Mouse (Mus musculus): ENCODE measurements at regions not wholly inside any gene's neighbourhood (a gene's known extent, or its start where the extent isn't known, plus 50 kb on each side); places are given as distances from the start of the nearest gene placed in this dataset.

GRCm38 (mm10) chr4:125765171-125765570 lies 259.2 kb upstream of the Csf3r start:
- Histone ChIP-seq H3K27me3 (replicated peaks) (no peaks in the 10 kb centered on the region), H3K36me3 (replicated peaks; ENCODE audit: low read length) (no peaks in the 10 kb centered on the region), H3K4me3 (replicated peaks) (no peak overlapping the region), H3K9me3 (peaks cover 18% of the 10 kb centered on the region), H3K4me1 (no peaks in the 10 kb centered on the region)
- TF ChIP-seq GATA1 (IDR thresholded peaks at IDR 0.05; ENCODE audit: borderline replicate concordance, low read length) (no peak), FLI1 (IDR thresholded peaks at IDR 0.05; ENCODE audit: low read length) (no peak)

- H3K4me3 ChIP-seq (replicated peaks): no peak overlapping the region
- no peaks in the 10 kb centered on the region for H3K36me3 ChIP-seq (replicated peaks; ENCODE audit: low read length)
- TF ChIP-seq FLI1 (IDR thresholded peaks at IDR 0.05; ENCODE audit: low read length): no peak
- TF ChIP-seq GATA1 (IDR thresholded peaks at IDR 0.05; ENCODE audit: borderline replicate concordance, low read length): no peak
- peaks cover 31% of the 10 kb centered on the region for H3K27me3 ChIP-seq (replicated peaks)
- no peaks in the 10 kb centered on the region for H3K9me3 ChIP-seq
- H3K4me1 ChIP-seq: no peaks in the 10 kb centered on the region
Observed at GRCm38 (mm10) chr4:125777126-125777525, 247.2 kb upstream of the Csf3r start.

- H3K27me3 ChIP-seq (replicated peaks): peaks cover 35% of the 10 kb centered on the region
- TF ChIP-seq GATA1 (IDR thresholded peaks at IDR 0.05; ENCODE audit: borderline replicate concordance, low read length): no peak
- no peak for TF ChIP-seq FLI1 (IDR thresholded peaks at IDR 0.05; ENCODE audit: low read length)
- no peak overlapping the region for H3K4me3 ChIP-seq (replicated peaks)
- no peaks in the 10 kb centered on the region for H3K9me3 ChIP-seq
- no peaks in the 10 kb centered on the region for H3K4me1 ChIP-seq
- H3K36me3 ChIP-seq (replicated peaks; ENCODE audit: low read length): no peaks in the 10 kb centered on the region
Observed at GRCm38 (mm10) chr4:125780113-125780512, 244.2 kb upstream of the Csf3r start.

- H3K9me3 ChIP-seq: no peaks in the 10 kb centered on the region
- peaks cover 35% of the 10 kb centered on the region for H3K27me3 ChIP-seq (replicated peaks)
Observed at GRCm38 (mm10) chr4:125780921-125781487, 243.3 kb upstream of the Csf3r start.

GRCm38 (mm10) chr4:125782346-125782745 lies 242.0 kb upstream of the Csf3r start:
- TF ChIP-seq GATA1 (IDR thresholded peaks at IDR 0.05; ENCODE audit: borderline replicate concordance, low read length) (no peak), FLI1 (IDR thresholded peaks at IDR 0.05; ENCODE audit: low read length) (no peak)
- Histone ChIP-seq H3K4me1 (no peaks in the 10 kb centered on the region), H3K4me3 (replicated peaks) (no peak overlapping the region), H3K27me3 (replicated peaks) (peaks cover 32% of the 10 kb centered on the region), H3K9me3 (no peaks in the 10 kb centered on the region), H3K36me3 (replicated peaks; ENCODE audit: low read length) (no peaks in the 10 kb centered on the region)

More at GRCm38 (mm10) chr4:125780921-125781487, 243.3 kb upstream of the Csf3r start:
- TF ChIP-seq FLI1 (IDR thresholded peaks at IDR 0.05; ENCODE audit: low read length): no peak
- TF ChIP-seq GATA1 (IDR thresholded peaks at IDR 0.05; ENCODE audit: borderline replicate concordance, low read length): no peak
- Histone ChIP-seq H3K4me3 (replicated peaks) (no peak overlapping the region), H3K36me3 (replicated peaks; ENCODE audit: low read length) (no peaks in the 10 kb centered on the region), H3K4me1 (no peaks in the 10 kb centered on the region)

- H3K9me3 ChIP-seq: no peaks in the 10 kb centered on the region
- no peak for TF ChIP-seq GATA1 (IDR thresholded peaks at IDR 0.05; ENCODE audit: borderline replicate concordance, low read length)
- TF ChIP-seq FLI1 (IDR thresholded peaks at IDR 0.05; ENCODE audit: low read length): no peak
- H3K27me3 ChIP-seq (replicated peaks): peaks cover 11% of the 10 kb centered on the region
- no peak overlapping the region for H3K4me3 ChIP-seq (replicated peaks)
- H3K36me3 ChIP-seq (replicated peaks; ENCODE audit: low read length): no peaks in the 10 kb centered on the region
- H3K4me1 ChIP-seq: no peaks in the 10 kb centered on the region
Observed at GRCm38 (mm10) chr4:125786083-125786482, 238.3 kb upstream of the Csf3r start.

GRCm38 (mm10) chr4:125794679-125795078 lies 229.7 kb upstream of the Csf3r start:
- Histone ChIP-seq H3K4me3 (replicated peaks) (no peak overlapping the region), H3K4me1 (no peaks in the 10 kb centered on the region), H3K27me3 (replicated peaks) (no peaks in the 10 kb centered on the region), H3K36me3 (replicated peaks; ENCODE audit: low read length) (no peaks in the 10 kb centered on the region), H3K9me3 (peaks cover 27% of the 10 kb centered on the region)
- TF ChIP-seq FLI1 (IDR thresholded peaks at IDR 0.05; ENCODE audit: low read length): no peak
- TF ChIP-seq GATA1 (IDR thresholded peaks at IDR 0.05; ENCODE audit: borderline replicate concordance, low read length): no peak

- no peak overlapping the region for H3K4me3 ChIP-seq (replicated peaks)
- TF ChIP-seq GATA1 (IDR thresholded peaks at IDR 0.05; ENCODE audit: borderline replicate concordance, low read length) (no peak), FLI1 (IDR thresholded peaks at IDR 0.05; ENCODE audit: low read length) (no peak)
- H3K36me3 ChIP-seq (replicated peaks; ENCODE audit: low read length): no peaks in the 10 kb centered on the region
- H3K4me1 ChIP-seq: no peaks in the 10 kb centered on the region
- H3K9me3 ChIP-seq: peaks cover 15% of the 10 kb centered on the region
- peaks cover 9% of the 10 kb centered on the region for H3K27me3 ChIP-seq (replicated peaks)
Observed at GRCm38 (mm10) chr4:125807923-125808322, 216.4 kb upstream of the Csf3r start.

- H3K27me3 ChIP-seq (replicated peaks): peaks cover 12% of the 10 kb centered on the region
- peaks cover 15% of the 10 kb centered on the region for H3K9me3 ChIP-seq
- no peaks in the 10 kb centered on the region for H3K4me1 ChIP-seq
- no peaks in the 10 kb centered on the region for H3K36me3 ChIP-seq (replicated peaks; ENCODE audit: low read length)
- no peak overlapping the region for H3K4me3 ChIP-seq (replicated peaks)
- TF ChIP-seq FLI1 (IDR thresholded peaks at IDR 0.05; ENCODE audit: low read length) (no peak), GATA1 (IDR thresholded peaks at IDR 0.05; ENCODE audit: borderline replicate concordance, low read length) (no peak)
Observed at GRCm38 (mm10) chr4:125809446-125810108, 214.8 kb upstream of the Csf3r start.

GRCm38 (mm10) chr4:125810247-125810646 lies 214.1 kb upstream of the Csf3r start:
- no peaks in the 10 kb centered on the region for H3K36me3 ChIP-seq (replicated peaks; ENCODE audit: low read length)
- H3K27me3 ChIP-seq (replicated peaks): peaks cover 12% of the 10 kb centered on the region

More at GRCm38 (mm10) chr4:125810247-125810646, 214.1 kb upstream of the Csf3r start:
- no peaks in the 10 kb centered on the region for H3K4me1 ChIP-seq
- TF ChIP-seq GATA1 (IDR thresholded peaks at IDR 0.05; ENCODE audit: borderline replicate concordance, low read length): no peak
- no peak for TF ChIP-seq FLI1 (IDR thresholded peaks at IDR 0.05; ENCODE audit: low read length)
- H3K4me3 ChIP-seq (replicated peaks): no peak overlapping the region
- peaks cover 15% of the 10 kb centered on the region for H3K9me3 ChIP-seq

Measured in megakaryocyte, embryonic 14.5 days (primary cell).